8 mouse cellular contexts compared by ENCODE assay signal in genomic region chr9:44882436-44882980, GRCm38 (mm10). TPM values are rescaled to one million over a fixed set of nuclear protein-coding genes. Genes with fewer than 3 reads are reported as not detected.
DNase-seq lines count a peak whose midpoint lies in the region; ATAC-seq and TF ChIP-seq lines count a peak whose summit lies in the region.

No protein-coding gene starts in this region.

- H3K4me1 ChIP-seq in E14TG2a.4 (replicated peaks; ENCODE audit: low read depth, low read length): peaks cover 37% of the 10 kb centered on the region
- H3K4me1 ChIP-seq in embryonic facial prominence, embryonic 15.5 days: peaks cover 36% of the 10 kb centered on the region
- peaks cover 38% of the 10 kb centered on the region for H3K4me1 ChIP-seq in heart, embryonic 15.5 days (replicated peaks)
- H3K4me1 ChIP-seq in lung, embryonic 16.5 days (replicated peaks; ENCODE audit: control insufficient read depth, insufficient read depth, low read length): peaks cover 25% of the 10 kb centered on the region

- H3K36me3 ChIP-seq in E14TG2a.4 (ENCODE audit: insufficient read depth, low read length): peaks cover 13% of the 10 kb centered on the region
- no peaks in the 10 kb centered on the region for H3K36me3 ChIP-seq in embryonic facial prominence, embryonic 15.5 days
- H3K36me3 ChIP-seq in heart, embryonic 15.5 days: no peaks in the 10 kb centered on the region
- H3K36me3 ChIP-seq in lung, embryonic 16.5 days (ENCODE audit: control insufficient read depth, insufficient read depth, low read length): no peaks in the 10 kb centered on the region

- TF ChIP-seq CTCF in E14TG2a.4 (conservative IDR thresholded peaks at IDR 0.05; ENCODE audit: low read length): no peak

- under 1% methylated on average over 26 of the region's 27 CpGs for WGBS in embryonic facial prominence, embryonic 15.5 days
- WGBS in heart, embryonic 15.5 days: 0% methylated on average over 27 of the region's 27 CpGs
- under 1% methylated on average over 26 of the region's 27 CpGs for WGBS in lung, embryonic 16.5 days

- H3K27ac ChIP-seq in embryonic facial prominence, embryonic 15.5 days (replicated peaks): peak overlapping the region; percentile 99
- peak overlapping the region; percentile 97 for H3K27ac ChIP-seq in heart, embryonic 15.5 days
- peak overlapping the region; percentile 98 for H3K27ac ChIP-seq in lung, embryonic 16.5 days (ENCODE audit: low read length)

- H3K4me2 ChIP-seq in embryonic facial prominence, embryonic 15.5 days (replicated peaks): peak overlapping the region; percentile 98
- H3K4me2 ChIP-seq in heart, embryonic 15.5 days: peak overlapping the region; percentile 100
- peak overlapping the region; percentile 98 for H3K4me2 ChIP-seq in lung, embryonic 16.5 days (ENCODE audit: low read depth, low read length)

- peak; percentile 58 for DNase-seq in adrenal gland, postnatal 10 days
- peak; percentile 73 for DNase-seq in kidney, postnatal 10 days
- peak; percentile 38 for DNase-seq in ovary, postnatal 14 days (ENCODE audit: low spot score)
- peak; percentile 44 for DNase-seq in urinary bladder, postnatal 14 days (ENCODE audit: low spot score)

- H3K27me3 ChIP-seq in E14TG2a.4 (ENCODE audit: insufficient read depth, low read length): peaks cover 16% of the 10 kb centered on the region
- H3K27me3 ChIP-seq in embryonic facial prominence, embryonic 15.5 days: no peaks in the 10 kb centered on the region
- no peaks in the 10 kb centered on the region for H3K27me3 ChIP-seq in heart, embryonic 15.5 days
- H3K27me3 ChIP-seq in lung, embryonic 16.5 days (ENCODE audit: control insufficient read depth, insufficient read depth, low read depth, low read length): no peaks in the 10 kb centered on the region

- no peaks in the 10 kb centered on the region for H3K9me3 ChIP-seq in E14TG2a.4 (ENCODE audit: low read length)
- no peaks in the 10 kb centered on the region for H3K9me3 ChIP-seq in embryonic facial prominence, embryonic 15.5 days (replicated peaks)
- H3K9me3 ChIP-seq in heart, embryonic 15.5 days (replicated peaks): no peaks in the 10 kb centered on the region
- H3K9me3 ChIP-seq in lung, embryonic 16.5 days (ENCODE audit: control insufficient read depth, low read length): no peaks in the 10 kb centered on the region

- H3K9ac ChIP-seq in embryonic facial prominence, embryonic 15.5 days: peak overlapping the region; percentile 62
- peak overlapping the region; percentile 74 for H3K9ac ChIP-seq in heart, embryonic 15.5 days
- H3K9ac ChIP-seq in lung, embryonic 16.5 days (ENCODE audit: low read length): peak overlapping the region; percentile 83

- peak overlapping the region; percentile 98 for H3K4me3 ChIP-seq in E14TG2a.4 (replicated peaks; ENCODE audit: low read length)
- H3K4me3 ChIP-seq in embryonic facial prominence, embryonic 15.5 days (replicated peaks): peak overlapping the region; percentile 98
- peak overlapping the region; percentile 99 for H3K4me3 ChIP-seq in heart, embryonic 15.5 days
- peak overlapping the region; percentile 97 for H3K4me3 ChIP-seq in lung, embryonic 16.5 days (ENCODE audit: low read length)

- ATAC-seq in embryonic facial prominence, embryonic 15.5 days (ENCODE audit: insufficient number of reproducible peaks, low FRiP score, low TSS enrichment, low read depth): peak; percentile 25
- ATAC-seq in heart, embryonic 15.5 days (replicated peaks; ENCODE audit: insufficient number of reproducible peaks, insufficient read depth, low FRiP score, low read depth): no peak
- ATAC-seq in lung, embryonic 16.5 days (ENCODE audit: low read depth): peak; percentile 39

RNA-seq across cellular contexts. Expression of gene Kmt2a, which starts 1.4 kb away (rescaled TPM):
- total RNA-seq in adrenal gland, postnatal 10 days (2021): 10 to 100 TPM; 21.4 to 34.8 TPM
- 15.6 and 17.7 TPM in 2 replicates for polyA plus RNA-seq in embryonic facial prominence, embryonic 15.5 days (2015; fragmentation: Nextera tagmentation; extraction: Ambion mirVana)
- polyA plus RNA-seq in heart, embryonic 15.5 days (2015; fragmentation: Nextera tagmentation; extraction: Ambion mirVana): 9.3 and 10.1 TPM in 2 replicates
- 8.1 and 11.7 TPM in 2 replicates for polyA plus RNA-seq in lung, embryonic 16.5 days (2015; fragmentation: Nextera tagmentation; extraction: Ambion mirVana)

RNA-seq across cellular contexts. Expression of gene Atp5l, which starts 38.0 kb away (rescaled TPM):
- 100 to 1,000 TPM; 796 to 905 TPM for total RNA-seq in adrenal gland, postnatal 10 days (2021)
- polyA plus RNA-seq in embryonic facial prominence, embryonic 15.5 days (2015; fragmentation: Nextera tagmentation; extraction: Ambion mirVana): 655 and 705 TPM in 2 replicates
- polyA plus RNA-seq in heart, embryonic 15.5 days (2015; fragmentation: Nextera tagmentation; extraction: Ambion mirVana): 1,028 and 1,424 TPM in 2 replicates
- 641 and 656 TPM in 2 replicates for polyA plus RNA-seq in lung, embryonic 16.5 days (2015; fragmentation: Nextera tagmentation; extraction: Ambion mirVana)
